Mouse (Mus musculus) MEL (cell line): ENCODE data around the gene Tbc1d14. TPM values are rescaled to one million over a fixed set of nuclear protein-coding genes. Genes with fewer than 3 reads are reported as not detected.
A peak's percentile ranks its signal among the peaks of the same experiment; 100 is the strongest.

Experiments used
- DNase-seq: peaks from one replicate; pipeline ENCODE4 v3.0.0; 2011; ENCODE audit warnings: low read depth, low spot score
- H3K27ac ChIP-seq: 2 replicates; pipeline ENCODE4 v1.5.1; 2012; ENCODE audit warnings: low read depth, mild to moderate bottlenecking, control low read depth, low read length, moderate library complexity; ENCODE audit not compliant: control insufficient read depth
- H3K27me3 ChIP-seq, 2 experiments: fragments of 150-350 bp in 1 of 2; sonication (generic) in 1 of 2; 2 replicates each; pipeline ENCODE4 v1.6.1; 2012; ENCODE audit warnings: low read length in 2 of 2, mild to moderate bottlenecking in 2 of 2, improper control_type of control experiment in 1 of 2, moderate library complexity in 1 of 2; ENCODE audit not compliant: insufficient read depth in 2 of 2, control insufficient read depth in 1 of 2
- H3K36me3 ChIP-seq, 2 experiments: 2 replicates each; pipeline ENCODE4 v1.6.1; 2012 to 2014; ENCODE audit warnings: low read length in 2 of 2, improper control_type of control experiment in 1 of 2, inconsistent platforms in 1 of 2, mild to moderate bottlenecking in 1 of 2; ENCODE audit not compliant: insufficient read depth in 2 of 2, control insufficient read depth in 1 of 2
- H3K4me1 ChIP-seq, 2 experiments: fragments of 150-350 bp in 1 of 2; sonication (generic) in 1 of 2; 2 replicates each; pipeline ENCODE4 v1.6.1; 2012; ENCODE audit warnings: low read length in 2 of 2, improper control_type of control experiment in 1 of 2, mild to moderate bottlenecking in 1 of 2; ENCODE audit not compliant: insufficient read depth in 2 of 2, control insufficient read depth in 1 of 2
- H3K4me3 ChIP-seq, 2 experiments: fragments of 150-350 bp in 1 of 2; sonication (generic) in 1 of 2; 2 replicates each; pipeline ENCODE4 v1.5.1; 2012; ENCODE audit warnings: low read depth in 2 of 2, low read length in 2 of 2, mild to moderate bottlenecking in 2 of 2, moderate library complexity in 2 of 2, control low read depth in 1 of 2, improper control_type of control experiment in 1 of 2; ENCODE audit not compliant: control insufficient read depth in 1 of 2, insufficient read depth in 1 of 2
- H3K79me2 ChIP-seq: 2 replicates; pipeline ENCODE4 v1.6.1; 2012; ENCODE audit warnings: mild to moderate bottlenecking, low read length, moderate library complexity; ENCODE audit not compliant: control insufficient read depth, poor library complexity, insufficient read depth
- H3K9ac ChIP-seq: 2 replicates; pipeline ENCODE4 v1.6.1; 2012; ENCODE audit warnings: low read depth, mild to moderate bottlenecking, control low read depth, low read length, moderate library complexity; ENCODE audit not compliant: control insufficient read depth, poor library complexity, severe bottlenecking
- H3K9me3 ChIP-seq: fragments of 150-350 bp; sonication (generic); replicated peaks from 2 replicates; pipeline ENCODE4 v1.6.1; 2012; ENCODE audit warnings: mild to moderate bottlenecking, low read length, improper control_type of control experiment, moderate library complexity; ENCODE audit not compliant: insufficient read depth
- BHLHE40 ChIP-seq: IDR thresholded peaks from 2 replicates; pipeline ENCODE4 v1.6.1; 2012; ENCODE audit warnings: low read depth, mild to moderate bottlenecking, inconsistent platforms, low read length, improper control_type of control experiment, borderline replicate concordance
- CHD1 ChIP-seq: IDR thresholded peaks from 2 replicates; pipeline ENCODE4 v1.6.1; 2012; ENCODE audit warnings: low read depth, mild to moderate bottlenecking, inconsistent platforms, low read length, improper control_type of control experiment
- EP300 ChIP-seq, 2 experiments: IDR thresholded peaks; 2 replicates each; pipeline ENCODE4 v1.6.1; 2011; ENCODE audit warnings: improper control_type of control experiment in 2 of 2, low read length in 2 of 2, low read depth in 1 of 2, mild to moderate bottlenecking in 1 of 2
- GABPA ChIP-seq: IDR thresholded peaks from 2 replicates; pipeline ENCODE4 v1.6.1; 2012; ENCODE audit warnings: low read depth, mild to moderate bottlenecking, inconsistent platforms, low read length, improper control_type of control experiment, moderate library complexity
- JUND ChIP-seq: IDR thresholded peaks from 2 replicates; pipeline ENCODE4 v1.6.1; 2011; ENCODE audit warnings: low read depth, mild to moderate bottlenecking, improper control_type of control experiment, low read length
- KAT2A ChIP-seq: conservative IDR thresholded peaks from 2 replicates; pipeline ENCODE4 v1.6.1; 2012; ENCODE audit warnings: low read depth, low read length, improper control_type of control experiment, inconsistent platforms
- MAX ChIP-seq: IDR thresholded peaks from 2 replicates; pipeline ENCODE4 v1.6.1; 2011; ENCODE audit warnings: low read length, improper control_type of control experiment
- MAZ ChIP-seq: IDR thresholded peaks from 2 replicates; pipeline ENCODE4 v1.6.1; 2012; ENCODE audit warnings: low read depth, mild to moderate bottlenecking, inconsistent platforms, low read length, improper control_type of control experiment
- MEF2A ChIP-seq: IDR thresholded peaks from 2 replicates; pipeline ENCODE4 v1.6.1; 2014; ENCODE audit warnings: low read depth, mild to moderate bottlenecking, inconsistent platforms, low read length, improper control_type of control experiment; ENCODE audit not compliant: poor library complexity, insufficient replicate concordance, severe bottlenecking; ENCODE audit errors: extremely low read depth
- MXI1 ChIP-seq: IDR thresholded peaks from 2 replicates; pipeline ENCODE4 v1.6.1; 2011; ENCODE audit warnings: mild to moderate bottlenecking, low read depth, low read length, improper control_type of control experiment
- MYC ChIP-seq: IDR thresholded peaks from 2 replicates; pipeline ENCODE4 v1.6.1; 2011; ENCODE audit warnings: low read depth, mild to moderate bottlenecking, low read length, improper control_type of control experiment, moderate library complexity
- NRF1 ChIP-seq: IDR thresholded peaks from 2 replicates; pipeline ENCODE4 v1.6.1; 2014; ENCODE audit warnings: low read depth, mild to moderate bottlenecking, inconsistent platforms, low read length, improper control_type of control experiment, moderate library complexity; ENCODE audit not compliant: poor library complexity, insufficient read depth, severe bottlenecking
- POLR2A ChIP-seq, 2 experiments: IDR thresholded peaks; 2 replicates each; pipeline ENCODE4 v1.6.1; 2011 to 2012; ENCODE audit warnings: low read length in 2 of 2, mild to moderate bottlenecking in 2 of 2, control low read depth in 1 of 2, improper control_type of control experiment in 1 of 2, low read depth in 1 of 2, moderate library complexity in 1 of 2; ENCODE audit not compliant: control insufficient read depth in 1 of 2, insufficient read depth in 1 of 2, poor library complexity in 1 of 2
- POLR2AphosphoS2 ChIP-seq: IDR thresholded peaks from 2 replicates; pipeline ENCODE4 v1.6.1; 2011; ENCODE audit warnings: low read length, improper control_type of control experiment
- SIN3A ChIP-seq: IDR thresholded peaks from 2 replicates; pipeline ENCODE4 v1.6.1; 2012; ENCODE audit warnings: low read length, improper control_type of control experiment, inconsistent platforms
- TAL1 ChIP-seq: IDR thresholded peaks from 2 replicates; pipeline ENCODE4 v1.6.1; 2012; ENCODE audit warnings: mild to moderate bottlenecking, inconsistent platforms, low read length, moderate library complexity, mixed read lengths
- TCF12 ChIP-seq: IDR thresholded peaks from 2 replicates; pipeline ENCODE4 v1.6.1; 2014; ENCODE audit warnings: low read depth, mild to moderate bottlenecking, inconsistent platforms, low read length, improper control_type of control experiment, moderate library complexity
- USF1 ChIP-seq: IDR thresholded peaks from 2 replicates; pipeline ENCODE4 v1.6.1; 2014; ENCODE audit warnings: low read depth, mild to moderate bottlenecking, inconsistent platforms, low read length, improper control_type of control experiment, moderate library complexity
- USF2 ChIP-seq, 2 experiments: IDR thresholded peaks; 2 replicates each; pipeline ENCODE4 v1.6.1; 2011 to 2012; ENCODE audit warnings: improper control_type of control experiment in 2 of 2, low read length in 2 of 2, borderline replicate concordance in 1 of 2, inconsistent platforms in 1 of 2, low read depth in 1 of 2, mild to moderate bottlenecking in 1 of 2; ENCODE audit not compliant: insufficient read depth in 1 of 2
- ZC3H11A ChIP-seq: IDR thresholded peaks from 2 replicates; pipeline ENCODE4 v1.6.1; 2012; ENCODE audit warnings: low read depth, mild to moderate bottlenecking, inconsistent platforms, low read length, improper control_type of control experiment
- ZKSCAN1 ChIP-seq: IDR thresholded peaks from 2 replicates; pipeline ENCODE4 v1.6.1; 2012; ENCODE audit warnings: low read depth, mild to moderate bottlenecking, inconsistent platforms, low read length, improper control_type of control experiment, moderate library complexity
- polyA plus RNA-seq, 2 experiments: library from polyadenylated mRNA; stranded (reverse) in 1 of 2; unstranded in 1 of 2; fragments of >175 nt in 1 of 2; fragments of >200 nt in 1 of 2; gene quantifications; 2 replicates each; pipeline versions ENCODE4 v1.2.1 to v1.2.4; 2012; ENCODE audit warnings: low replicate concordance in 2 of 2, low read depth in 1 of 2; ENCODE audit not compliant: insufficient read length in 2 of 2, insufficient read depth in 1 of 2, missing spikeins in 1 of 2
- total RNA-seq: library from RNA; depleted of rRNA; stranded (reverse); fragments of 300-350 nt; gene quantifications from 2 replicates; pipeline ENCODE4 v1.2.3, GENCODE M21; 2012

Gene Tbc1d14
- total and polyA plus RNA-seq, 3 experiments: 7.3 to 35.6 TPM; not detected in 1

GRCm38 (mm10) chr5:36623670-36624069, 30.6 kb upstream of the Tbc1d14 start:
- no peak overlapping the region for H3K4me3 ChIP-seq
- H3K79me2 ChIP-seq: peaks cover 2% of the 10 kb centered on the region; the same call in 1 of the 2 replicates
- no peaks in the 10 kb centered on the region for H3K9me3 ChIP-seq
- TF ChIP-seq MXI1: no peak
- TF ChIP-seq POLR2AphosphoS2: no peak
- TF ChIP-seq MAZ: no peak
- TF ChIP-seq CHD1: no peak
- TF ChIP-seq GABPA: no peak
- no peak for TF ChIP-seq MEF2A
- no peak for TF ChIP-seq TCF12
- no peak for TF ChIP-seq ZKSCAN1
- TF ChIP-seq POLR2A (IDR thresholded peaks at IDR 0.05; ENCODE audit: control insufficient read depth in 1 of 2, insufficient read depth in 1 of 2, low read depth in 1 of 2, low read length in 2 of 2, poor library complexity in 1 of 2): no peak
- no peak for TF ChIP-seq ZC3H11A
- TF ChIP-seq USF2 (IDR thresholded peaks at IDR 0.05; ENCODE audit: borderline replicate concordance in 1 of 2, insufficient read depth in 1 of 2, low read depth in 1 of 2, low read length in 2 of 2): no peak
- no peaks in the 10 kb centered on the region for H3K27me3 ChIP-seq
- no peak overlapping the region for H3K9ac ChIP-seq
- peaks cover 16% of the 10 kb centered on the region in 2 experiments for H3K4me1 ChIP-seq
- H3K27ac ChIP-seq: no peak overlapping the region
- DNase-seq: no peak
- H3K36me3 ChIP-seq: peaks cover 10 to 21% of the 10 kb centered on the region in 2 experiments

- Histone ChIP-seq H3K27ac (peak overlapping the region; percentile 79), H3K4me3 (peak overlapping the region; percentile 27 to 40), H3K4me1 (peaks cover 16% of the 10 kb centered on the region in 2 experiments), H3K27me3 (no peaks in the 10 kb centered on the region), H3K79me2 (peaks cover 2% of the 10 kb centered on the region; the same call in 1 of the 2 replicates), H3K36me3 (peaks cover 7 to 21% of the 10 kb centered on the region in 2 experiments; a peak in 3 of 4 replicates), H3K9ac (peak overlapping the region; percentile 62), H3K9me3 (no peaks in the 10 kb centered on the region)
- peak; percentile 53 for DNase-seq
- peak; percentile 56; the same call in 1 of the 2 replicates for TF ChIP-seq USF1
- 0 out of 2 replicates have a peak, but pooled peaks have one; percentile 63 for TF ChIP-seq CHD1
- peak; percentile 17; the same call in 1 of the 2 replicates for TF ChIP-seq SIN3A
- 0 out of 2 replicates have a peak, but pooled peaks have one; percentile 3 for TF ChIP-seq GABPA
- no peak for TF ChIP-seq BHLHE40
- no peak for TF ChIP-seq JUND
- 0 out of 2 replicates have a peak, but pooled peaks have one; percentile 13 for TF ChIP-seq MYC
- TF ChIP-seq KAT2A: no peak
- TF ChIP-seq NRF1: no peak
- TF ChIP-seq MAX: 0 out of 2 replicates have a peak, but pooled peaks have one; percentile 21
- TF ChIP-seq EP300 (IDR thresholded peaks at IDR 0.05; ENCODE audit: low read depth in 1 of 2, low read length in 2 of 2): 0 out of 4 replicates have a peak, but pooled peaks of 1 of the 2 experiments have one; percentile 5
- peak; percentile 40; the same call in 1 of the 2 replicates for TF ChIP-seq MXI1
- no peak for TF ChIP-seq USF2 (IDR thresholded peaks at IDR 0.05; ENCODE audit: borderline replicate concordance in 1 of 2, insufficient read depth in 1 of 2, low read depth in 1 of 2, low read length in 2 of 2)
- no peak for TF ChIP-seq TAL1
These were observed 28.0 kb upstream of the Tbc1d14 start for GRCm38 (mm10) chr5:36621058-36621449.
